Mouse (Mus musculus) liver, adult 2 months (tissue): Measurements from ENCODE around the gene Ppcdc.

Source experiments
- CTCF ChIP-seq: fragments of 200-500 bp; IDR thresholded peaks from 2 replicates; pipeline ENCODE4 v1.5.1; 2011; ENCODE audit warnings: low read depth, low read length, control low read depth
- POLR2A ChIP-seq: fragments of 200-500 bp; IDR thresholded peaks from 2 replicates; pipeline ENCODE4 v1.6.1; 2011; ENCODE audit warnings: low read length, control low read depth; ENCODE audit not compliant: insufficient read depth; ENCODE audit errors: extremely low read depth

DNA sequence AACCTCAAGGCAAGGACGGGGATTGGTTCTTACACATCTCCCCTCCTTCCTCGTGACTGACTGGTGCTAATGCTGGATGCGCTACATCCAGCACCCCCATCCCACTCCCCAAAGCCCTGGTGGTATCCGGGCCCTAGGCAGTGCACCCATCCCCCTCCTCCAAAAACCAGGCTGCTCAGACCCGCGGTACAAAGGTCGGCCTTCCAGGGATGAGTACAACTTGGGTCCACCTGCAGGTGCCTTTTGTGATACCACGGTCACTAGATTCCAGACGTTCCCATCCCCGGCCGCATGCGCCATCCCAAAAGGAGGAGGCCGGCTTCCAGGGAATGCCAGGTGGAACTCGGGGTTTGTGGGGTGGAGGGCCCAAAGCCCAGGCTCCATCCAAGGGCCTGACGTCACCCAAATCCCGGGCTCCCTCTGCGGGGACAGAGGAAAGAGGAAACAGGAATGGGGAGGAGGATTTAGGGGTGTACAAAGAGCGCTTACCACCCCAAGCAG, 27.4 kb upstream of the Ppcdc start:
- TF ChIP-seq CTCF (no peak), POLR2A (no peak)
